Mouse (Mus musculus) embryonic facial prominence, embryonic 14.5 days (tissue): ENCODE measurements around the gene Lrrc30. TPM values are rescaled to one million over a fixed set of nuclear protein-coding genes. Genes with fewer than 3 reads are reported as not detected.

ENCODE experiments used
- ATAC-seq: fragments of 200-750 bp; cut with Nextera tagmentation; 2 replicates; pipeline ENCODE4 v1.8.0; 2017; ENCODE audit warnings: low read depth, moderate number of reproducible peaks, moderate TSS enrichment
- DNase-seq: peaks from one replicate; pipeline ENCODE4 v3.0.0-alpha.2; 2015; ENCODE audit warnings: low spot score
- H3K27ac ChIP-seq: fragments of 300-500 bp; sonication (generic); replicated peaks from 2 replicates; pipeline ENCODE4 v1.5.1; 2014; ENCODE audit warnings: low read depth, mild to moderate bottlenecking, low read length, moderate library complexity
- H3K27me3 ChIP-seq: fragments of 300-500 bp; sonication (generic); replicated peaks from 2 replicates; pipeline ENCODE4 v1.6.1; 2014; ENCODE audit warnings: low read length; ENCODE audit not compliant: control insufficient read depth, insufficient read depth
- H3K36me3 ChIP-seq: fragments of 300-500 bp; sonication (generic); 2 replicates; pipeline ENCODE4 v1.6.1; 2014; ENCODE audit warnings: low read length, mixed read lengths; ENCODE audit not compliant: control insufficient read depth, insufficient read depth
- H3K4me1 ChIP-seq: fragments of 300-500 bp; sonication (generic); 2 replicates; pipeline ENCODE4 v1.6.1; 2014; ENCODE audit warnings: antibody characterized with exemption, low read length; ENCODE audit not compliant: control insufficient read depth, insufficient read depth
- H3K4me2 ChIP-seq: fragments of 300-500 bp; sonication (generic); 2 replicates; pipeline ENCODE4 v1.6.1; 2014; ENCODE audit warnings: low read depth, mild to moderate bottlenecking, low read length, moderate library complexity, mixed read lengths
- H3K4me3 ChIP-seq: fragments of 300-500 bp; sonication (generic); 2 replicates; pipeline ENCODE4 v1.5.1; 2014; ENCODE audit warnings: low read depth, mild to moderate bottlenecking, low read length
- H3K9ac ChIP-seq: fragments of 300-500 bp; sonication (generic); 2 replicates; pipeline ENCODE4 v1.6.1; 2014; ENCODE audit warnings: low read depth, mild to moderate bottlenecking, low read length, moderate library complexity, mixed read lengths
- H3K9me3 ChIP-seq: fragments of 300-500 bp; sonication (generic); 2 replicates; pipeline ENCODE4 v1.6.1; 2016; ENCODE audit warnings: low read length; ENCODE audit not compliant: control insufficient read depth
- WGBS: fragments of 180-500 bp; shearing (Covaris S2); extraction: QIAGEN DNeasy Blood & Tissue Kit; methylation state at CpG from one replicate; pipeline ENCODE4 v1.1.7; 2014; 5-methylcytosine and 5-hydroxymethylcytosine counted together
- polyA plus RNA-seq: library from polyadenylated mRNA; unstranded; fragments of >200 nt; fragmentation: Nextera tagmentation; extraction: Ambion mirVana; gene quantifications from 2 replicates; pipeline ENCODE4 v1.2.1, GENCODE M21; 2014

The Lrrc30 gene
- polyA plus RNA-seq, result 0.90 and 1.9 TPM in 2 replicates

DNA sequence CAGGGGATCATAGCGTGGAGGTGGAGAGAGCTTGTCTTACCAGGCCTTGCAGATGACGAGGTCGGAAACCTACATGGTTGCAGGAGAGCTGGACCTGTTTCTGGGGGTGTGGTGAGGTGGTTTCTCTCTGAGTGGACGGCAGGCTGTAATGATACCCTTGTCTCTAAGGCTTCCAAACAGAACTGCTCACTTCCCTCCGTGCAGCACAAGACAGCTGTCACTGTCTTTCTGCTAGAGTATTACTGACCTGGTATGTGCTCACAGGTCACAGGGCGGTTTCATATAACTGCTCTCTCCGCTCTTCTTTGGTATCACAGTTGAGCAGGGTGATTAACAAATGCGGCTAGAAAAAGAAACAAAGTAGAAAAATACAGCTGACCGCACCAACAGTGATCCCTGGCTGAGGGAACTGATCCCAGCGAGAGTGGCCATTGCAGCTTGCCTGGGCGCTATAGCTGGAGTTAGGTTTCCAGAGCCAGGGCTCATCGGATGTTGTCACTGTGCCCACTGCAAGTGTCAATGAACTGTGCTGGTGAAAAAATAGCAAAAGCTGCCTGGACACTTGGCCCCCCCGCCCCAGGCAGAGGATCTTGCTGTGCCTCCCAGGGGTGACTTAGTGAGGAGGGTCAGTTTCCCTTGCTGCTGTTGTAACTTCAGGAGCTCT, at the start of gene Lrrc30:
Gene Lrrc30 (minus strand): TSS at position 48 of the 664 bp plus-strand sequence.
- Histone ChIP-seq H3K9ac (no peak within 1 kb of the TSS), H3K9me3 (no peaks in the 10 kb centered on the region), H3K27me3 (no peaks in the 10 kb centered on the region), H3K4me2 (no peak within 1 kb of the TSS), H3K4me3 (no peak within 1 kb of the TSS), H3K4me1 (no peaks in the 10 kb centered on the region; the same call in none of the 2 replicates), H3K36me3 (no peaks in the 10 kb centered on the region), H3K27ac (no peak within 1 kb of the TSS)
- DNase-seq (peak; percentile 57), ATAC-seq (peak; percentile 84)
- WGBS, result 55% methylated on average over 13 of the region's 13 CpGs

DNA sequence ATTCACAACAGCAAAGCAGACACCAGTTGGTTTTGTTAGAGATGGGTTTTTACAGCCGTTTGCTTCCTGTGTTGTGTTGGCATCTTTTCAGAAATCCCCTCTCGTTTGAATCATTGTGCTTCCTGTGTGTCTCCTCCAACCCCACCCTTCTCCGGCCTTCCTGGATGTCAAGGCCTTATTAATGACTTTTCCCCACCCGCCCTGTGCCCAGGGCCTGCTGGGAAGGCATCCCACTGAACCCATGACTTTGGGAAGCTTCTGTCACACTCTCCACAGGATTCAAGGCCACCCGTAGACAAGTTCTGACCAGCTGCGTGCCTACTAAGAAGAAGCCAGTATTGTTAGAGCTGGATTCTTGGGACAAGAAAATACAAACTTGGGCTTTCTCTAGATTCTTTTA, 48.6 kb upstream of the Lrrc30 start:
- Histone ChIP-seq H3K4me3 (no peak overlapping the region), H3K36me3 (no peaks in the 10 kb centered on the region), H3K4me2 (no peak overlapping the region), H3K9ac (no peak overlapping the region), H3K9me3 (no peaks in the 10 kb centered on the region), H3K27ac (no peak overlapping the region), H3K27me3 (no peaks in the 10 kb centered on the region), H3K4me1 (no peaks in the 10 kb centered on the region)
- DNase-seq (no peak), ATAC-seq (no peak)
- WGBS, result 68% methylated on average over 6 of the region's 6 CpGs

DNA sequence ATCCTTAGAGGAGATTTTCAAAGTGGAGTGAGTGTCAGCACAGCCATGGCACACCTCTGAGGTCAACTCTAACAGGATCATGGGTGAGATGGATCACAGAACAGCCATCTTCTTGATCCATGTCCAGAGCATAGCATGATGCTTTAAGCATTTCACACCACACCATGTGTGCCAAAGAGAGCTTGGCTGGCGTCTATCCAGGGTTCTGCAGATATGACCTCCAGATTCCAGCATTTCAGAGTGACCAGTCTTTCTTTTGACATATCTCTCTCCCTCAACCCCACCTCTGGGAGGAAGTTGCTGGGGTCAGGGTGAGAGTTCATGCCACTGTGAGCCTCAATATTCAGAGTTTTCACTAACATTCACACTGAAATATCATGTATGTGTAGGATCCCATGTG, 46.1 kb upstream of the Lrrc30 start:
- H3K4me1 ChIP-seq, result no peaks in the 10 kb centered on the region
- H3K9ac ChIP-seq, result no peak overlapping the region
- ATAC-seq (no peak), DNase-seq (no peak)
- WGBS, result 73% methylated on average over 1 of the region's 1 CpGs
- H3K4me2 ChIP-seq, result no peak overlapping the region
- no peak overlapping the region for H3K4me3 ChIP-seq
- no peaks in the 10 kb centered on the region for H3K36me3 ChIP-seq
- no peak overlapping the region for H3K27ac ChIP-seq
- no peaks in the 10 kb centered on the region for H3K27me3 ChIP-seq
- no peaks in the 10 kb centered on the region for H3K9me3 ChIP-seq

DNA sequence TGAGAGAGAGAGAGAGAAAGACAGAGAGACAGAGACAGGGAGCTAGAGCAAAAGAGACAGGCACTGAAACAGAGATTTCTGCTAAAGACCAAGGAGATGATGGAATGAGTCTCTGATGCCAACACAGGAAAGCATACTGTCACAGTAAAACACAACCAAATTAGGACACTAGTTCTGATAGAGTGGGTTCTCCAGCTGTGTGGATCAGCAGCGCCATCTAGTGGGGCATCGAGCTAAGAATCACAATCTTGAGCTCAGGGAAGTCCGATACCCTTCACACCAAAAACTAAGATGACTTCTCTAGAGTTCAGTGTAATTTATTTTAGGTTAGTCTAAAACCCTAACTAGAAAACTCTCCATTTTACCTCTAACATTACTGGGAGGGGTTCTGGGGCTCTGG, 35.5 kb upstream of the Lrrc30 start:
- Histone ChIP-seq H3K27me3 (no peaks in the 10 kb centered on the region), H3K4me3 (no peak overlapping the region), H3K4me1 (no peaks in the 10 kb centered on the region), H3K36me3 (no peaks in the 10 kb centered on the region), H3K4me2 (no peak overlapping the region), H3K27ac (no peak overlapping the region), H3K9me3 (no peaks in the 10 kb centered on the region), H3K9ac (no peak overlapping the region)
- no peak; the same call in 1 of the 2 replicates for ATAC-seq
- 8% methylated on average over 3 of the region's 3 CpGs for WGBS
- peak; percentile 76 for DNase-seq

DNA sequence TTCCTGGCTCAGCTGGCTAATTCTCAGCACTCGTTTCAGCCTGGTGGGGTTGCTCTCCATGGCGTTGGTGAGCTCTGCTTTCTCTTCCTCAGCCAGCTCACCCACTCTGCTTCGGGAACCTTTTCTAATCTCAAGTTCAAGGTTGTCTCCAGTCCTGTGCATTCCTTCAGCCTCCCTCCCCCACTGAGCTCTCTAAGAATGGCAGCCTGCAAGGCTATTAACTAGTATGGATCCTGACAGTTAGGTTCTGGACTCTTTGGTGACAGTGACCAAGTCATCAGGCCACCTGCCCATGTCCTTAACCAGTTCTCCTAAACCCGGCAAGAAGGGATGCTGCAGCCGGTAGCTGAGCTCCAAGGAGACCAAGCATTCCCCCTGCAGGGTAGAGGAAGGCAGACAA, 34.5 kb upstream of the Lrrc30 start:
- 61% methylated on average over 5 of the region's 5 CpGs for WGBS
- H3K4me1 ChIP-seq, result no peaks in the 10 kb centered on the region

DNA sequence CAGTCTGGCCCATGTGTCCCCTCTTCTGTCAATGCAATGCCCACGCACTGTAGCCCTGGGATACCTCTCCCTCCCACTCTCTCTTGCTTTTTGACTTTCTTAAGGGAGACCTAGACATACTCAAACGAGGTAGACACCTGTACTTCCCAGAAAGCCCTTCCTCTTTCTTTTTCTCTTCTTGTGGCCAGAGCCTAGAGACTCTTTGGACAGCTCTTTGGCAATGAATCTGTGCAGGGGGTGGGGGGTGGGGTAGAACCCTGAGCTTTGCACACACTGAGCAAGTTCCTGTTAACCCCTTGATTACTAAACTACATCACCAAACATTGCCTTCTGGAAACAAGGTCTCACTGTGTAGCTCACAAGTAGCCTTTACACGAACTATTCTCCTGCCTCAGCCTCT, 31.8 kb upstream of the Lrrc30 start:
- Histone ChIP-seq H3K9me3 (no peaks in the 10 kb centered on the region), H3K27me3 (no peaks in the 10 kb centered on the region), H3K27ac (no peak overlapping the region), H3K4me3 (no peak overlapping the region), H3K4me1 (no peaks in the 10 kb centered on the region), H3K36me3 (no peaks in the 10 kb centered on the region), H3K4me2 (no peak overlapping the region), H3K9ac (no peak overlapping the region)
- no peak for DNase-seq
- ATAC-seq, result no peak
- 78% methylated on average over 3 of the region's 3 CpGs for WGBS

More for the DNA sequence above, 34.5 kb upstream of the Lrrc30 start:
- ATAC-seq, result no peak
- no peak for DNase-seq
- Histone ChIP-seq H3K27me3 (no peaks in the 10 kb centered on the region), H3K4me2 (no peak overlapping the region), H3K27ac (no peak overlapping the region), H3K36me3 (no peaks in the 10 kb centered on the region), H3K9ac (no peak overlapping the region), H3K9me3 (no peaks in the 10 kb centered on the region), H3K4me3 (no peak overlapping the region)

DNA sequence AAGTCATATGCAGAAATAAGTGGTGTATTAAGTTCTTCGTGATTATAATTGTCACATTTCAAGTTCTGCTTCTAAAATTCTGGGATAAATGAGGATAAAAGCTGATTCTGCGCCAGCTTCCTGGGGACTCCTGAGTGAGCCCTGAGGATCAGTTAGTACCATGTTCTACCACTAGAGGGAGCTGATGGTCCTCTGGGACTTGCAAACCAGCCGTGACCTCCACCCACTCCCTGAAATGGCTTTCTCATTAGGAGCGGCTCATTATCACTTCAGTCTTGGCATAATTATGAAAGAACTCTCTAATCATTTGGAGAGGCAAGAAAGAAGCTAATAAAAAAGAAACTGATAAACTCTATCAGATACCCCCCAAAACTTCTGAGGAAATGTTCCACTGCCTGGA, 19.0 kb upstream of the Lrrc30 start:
- Histone ChIP-seq H3K27me3 (no peaks in the 10 kb centered on the region), H3K4me2 (no peak overlapping the region), H3K4me3 (no peak overlapping the region), H3K36me3 (no peaks in the 10 kb centered on the region), H3K9me3 (no peaks in the 10 kb centered on the region), H3K4me1 (no peaks in the 10 kb centered on the region), H3K27ac (no peak overlapping the region), H3K9ac (no peak overlapping the region)
- peak; percentile 54 for DNase-seq
- no peak for ATAC-seq
- 16% methylated on average over 4 of the region's 4 CpGs for WGBS

DNA sequence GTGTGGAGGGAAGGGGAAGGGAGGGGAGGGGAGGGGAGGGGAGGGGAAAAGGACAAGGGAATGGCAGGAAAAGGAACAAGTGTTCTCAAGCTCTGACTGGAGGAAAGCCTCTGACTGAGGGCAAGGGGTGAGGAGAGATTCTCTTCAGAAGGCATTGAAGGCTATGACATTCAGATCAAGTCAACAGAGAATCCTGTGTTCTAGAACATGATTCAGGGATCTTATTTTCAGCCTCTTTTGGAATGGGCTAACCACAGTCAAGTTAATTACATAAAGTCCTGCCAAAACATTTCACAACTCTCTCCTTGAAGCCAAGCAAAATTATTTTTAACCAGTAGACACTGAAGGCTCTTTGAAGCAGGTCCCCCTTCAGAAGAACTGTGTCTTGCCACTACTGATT, 9.1 kb upstream of the Lrrc30 start:
- no peak overlapping the region for H3K27ac ChIP-seq
- H3K27me3 ChIP-seq, result no peaks in the 10 kb centered on the region
- ATAC-seq (no peak), DNase-seq (no peak)
- H3K4me2 ChIP-seq, result no peak overlapping the region
- 0 out of 2 replicates have a peak, but pooled peaks cover 5% of the 10 kb centered on the region for H3K9me3 ChIP-seq
- H3K9ac ChIP-seq, result no peak overlapping the region
- H3K4me3 ChIP-seq, result no peak overlapping the region
- H3K36me3 ChIP-seq, result no peaks in the 10 kb centered on the region
- peaks cover 5% of the 10 kb centered on the region; the same call in 1 of the 2 replicates for H3K4me1 ChIP-seq
